Mouse (Mus musculus): ENCODE measurements around the gene Ddx6. TPM values are rescaled to one million over a fixed set of nuclear protein-coding genes. Genes with fewer than 3 reads are reported as not detected.
"Not testable (repeated sequence)": the region's sequence is repeated elsewhere in the genome, so short reads cannot be mapped to it uniquely, and the experiment has no call there.

Ddx6 gene
- polyA plus RNA-seq, 2 experiments: 18.5 to 42.0 TPM

- peak overlapping the region; percentile 99 for H3K27ac ChIP-seq (replicated peaks; ENCODE audit: low read depth, low read length)
- H3K4me2 ChIP-seq (replicated peaks; ENCODE audit: low read depth, low read length, severe bottlenecking): peak overlapping the region; percentile 63
- H3K4me3 ChIP-seq (replicated peaks; ENCODE audit: low read length): peak overlapping the region; percentile 100
- DNase-seq (ENCODE audit: low spot score) (peak; percentile 20), ATAC-seq (ENCODE audit: low FRiP score, low read depth) (no peak)
- peak overlapping the region; percentile 100 for H3K9ac ChIP-seq (ENCODE audit: low read depth, low read length, severe bottlenecking)
- H3K36me3 ChIP-seq (ENCODE audit: control insufficient read depth, insufficient read depth, low read length): peaks cover 37% of the 10 kb centered on the region
- H3K27me3 ChIP-seq (ENCODE audit: control insufficient read depth, insufficient read depth, low read length): no peaks in the 10 kb centered on the region
- TF ChIP-seq POLR2A (IDR thresholded peaks at IDR 0.05; ENCODE audit: borderline replicate concordance, extremely low read depth, insufficient read depth, insufficient read length): no peak
- peaks cover 28% of the 10 kb centered on the region for H3K4me1 ChIP-seq (ENCODE audit: control insufficient read depth, insufficient read depth, low read length)
- no peaks in the 10 kb centered on the region for H3K9me3 ChIP-seq (ENCODE audit: control insufficient read depth, low read length)
- WGBS: under 1% methylated on average over 13 of the region's 13 CpGs
Observed at GRCm38 (mm10) chr9:44605616-44606165, 999 bp downstream of the Ddx6 start.

GRCm38 (mm10) chr9:44606646-44607045 is 2.0 kb downstream of the Ddx6 start:
- Histone ChIP-seq H3K4me1 (ENCODE audit: control insufficient read depth, insufficient read depth, low read length) (peaks cover 28% of the 10 kb centered on the region), H3K9ac (ENCODE audit: low read depth, low read length, severe bottlenecking) (no peak overlapping the region), H3K27ac (replicated peaks; ENCODE audit: low read depth, low read length) (no peak overlapping the region), H3K27me3 (ENCODE audit: control insufficient read depth, insufficient read depth, low read length) (no peaks in the 10 kb centered on the region), H3K36me3 (ENCODE audit: control insufficient read depth, insufficient read depth, low read length) (peaks cover 46% of the 10 kb centered on the region), H3K4me3 (replicated peaks; ENCODE audit: low read length) (peak overlapping the region; percentile 100), H3K4me2 (replicated peaks; ENCODE audit: low read depth, low read length, severe bottlenecking) (peak overlapping the region; percentile 63), H3K9me3 (ENCODE audit: control insufficient read depth, low read length) (no peaks in the 10 kb centered on the region)
- ATAC-seq (ENCODE audit: low FRiP score, low read depth): no peak
- 58% methylated on average over 4 of the region's 4 CpGs for WGBS
- no peak for DNase-seq (ENCODE audit: low spot score)
- no peak for TF ChIP-seq POLR2A (IDR thresholded peaks at IDR 0.05; ENCODE audit: borderline replicate concordance, extremely low read depth, insufficient read depth, insufficient read length)

DNA sequence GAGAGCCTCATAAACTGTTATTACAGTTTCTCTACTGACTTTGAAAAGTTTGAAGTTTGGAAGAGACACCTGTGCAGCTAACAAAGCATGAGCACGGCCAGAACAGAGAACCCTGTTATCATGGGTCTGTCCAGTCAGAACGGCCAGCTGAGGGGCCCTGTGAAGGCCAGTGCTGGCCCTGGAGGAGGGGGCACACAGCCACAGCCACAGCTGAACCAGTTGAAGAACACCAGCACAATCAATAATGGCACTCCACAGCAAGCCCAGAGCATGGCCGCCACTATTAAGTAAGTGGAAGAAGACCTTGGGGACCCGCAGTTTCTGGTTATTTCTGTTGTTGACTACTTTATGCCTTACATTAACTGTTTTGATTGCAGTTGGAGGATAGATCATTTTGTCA is 2.6 kb downstream of the Ddx6 start:
- 65% methylated on average over 4 of the region's 4 CpGs for WGBS
- no peak for DNase-seq (ENCODE audit: low spot score)
- TF ChIP-seq POLR2A (IDR thresholded peaks at IDR 0.05; ENCODE audit: borderline replicate concordance, extremely low read depth, insufficient read depth, insufficient read length): no peak
- peaks cover 52% of the 10 kb centered on the region for H3K36me3 ChIP-seq (ENCODE audit: control insufficient read depth, insufficient read depth, low read length)
- no peaks in the 10 kb centered on the region for H3K27me3 ChIP-seq (ENCODE audit: control insufficient read depth, insufficient read depth, low read length)
- peak overlapping the region; percentile 100; the same call in 1 of the 2 replicates for H3K4me3 ChIP-seq (replicated peaks; ENCODE audit: low read length)
- H3K4me1 ChIP-seq (ENCODE audit: control insufficient read depth, insufficient read depth, low read length): peaks cover 28% of the 10 kb centered on the region
- no peak overlapping the region for H3K9ac ChIP-seq (ENCODE audit: low read depth, low read length, severe bottlenecking)
- no peaks in the 10 kb centered on the region for H3K9me3 ChIP-seq (ENCODE audit: control insufficient read depth, low read length)
- no peak overlapping the region for H3K27ac ChIP-seq (replicated peaks; ENCODE audit: low read depth, low read length)
- peak overlapping the region; percentile 63 for H3K4me2 ChIP-seq (replicated peaks; ENCODE audit: low read depth, low read length, severe bottlenecking)
- no peak for ATAC-seq (ENCODE audit: low FRiP score, low read depth)

DNA sequence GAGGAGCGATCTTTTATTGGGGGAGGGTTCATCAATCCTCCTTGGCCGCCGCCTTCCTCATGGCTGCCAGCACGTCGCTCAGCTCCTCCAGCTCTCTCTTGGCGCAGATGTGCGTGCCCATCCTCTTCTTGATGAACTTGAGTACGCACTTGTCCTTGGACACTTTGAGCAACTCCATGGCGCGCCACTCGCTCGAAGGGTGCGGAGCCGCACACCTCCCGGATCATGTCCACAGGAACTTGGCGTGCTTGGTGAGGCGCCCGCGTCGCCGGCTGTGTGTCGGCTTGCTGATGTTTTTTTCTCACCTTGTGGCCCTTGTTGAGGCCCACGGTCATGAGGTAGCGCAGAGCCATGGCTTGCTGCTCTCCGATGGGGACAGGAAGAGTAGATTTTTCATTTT is 5.7 kb downstream of the Ddx6 start:
- WGBS: 98% methylated on average over 25 of the region's 25 CpGs
- Histone ChIP-seq H3K36me3 (ENCODE audit: control insufficient read depth, insufficient read depth, low read length) (peaks cover 82% of the 10 kb centered on the region), H3K9me3 (ENCODE audit: control insufficient read depth, low read length) (no peaks in the 10 kb centered on the region), H3K27me3 (ENCODE audit: control insufficient read depth, insufficient read depth, low read length) (no peaks in the 10 kb centered on the region), H3K4me1 (ENCODE audit: control insufficient read depth, insufficient read depth, low read length) (peaks cover 21% of the 10 kb centered on the region), H3K27ac (replicated peaks; ENCODE audit: low read depth, low read length) (no peak overlapping the region), H3K4me3 (replicated peaks; ENCODE audit: low read length) (no peak overlapping the region), H3K4me2 (replicated peaks; ENCODE audit: low read depth, low read length, severe bottlenecking) (no peak overlapping the region), H3K9ac (ENCODE audit: low read depth, low read length, severe bottlenecking) (no peak overlapping the region)
- TF ChIP-seq POLR2A (IDR thresholded peaks at IDR 0.05; ENCODE audit: borderline replicate concordance, extremely low read depth, insufficient read depth, insufficient read length): no peak
- DNase-seq (ENCODE audit: low spot score): no peak
- ATAC-seq (ENCODE audit: low FRiP score, low read depth): no peak

GRCm38 (mm10) chr9:44613081-44613480 is 8.4 kb downstream of the Ddx6 start:
- not testable (repeated sequence) for H3K4me3 ChIP-seq (replicated peaks; ENCODE audit: low read length); H3K27me3 ChIP-seq (ENCODE audit: control insufficient read depth, insufficient read depth, low read length); H3K4me1 ChIP-seq (ENCODE audit: control insufficient read depth, insufficient read depth, low read length); H3K9ac ChIP-seq (ENCODE audit: low read depth, low read length, severe bottlenecking); H3K9me3 ChIP-seq (ENCODE audit: control insufficient read depth, low read length); ATAC-seq (ENCODE audit: low FRiP score, low read depth); H3K4me2 ChIP-seq (replicated peaks; ENCODE audit: low read depth, low read length, severe bottlenecking); DNase-seq (ENCODE audit: low spot score); H3K27ac ChIP-seq (replicated peaks; ENCODE audit: low read depth, low read length)
- peaks cover 95% of the 10 kb centered on the region for H3K36me3 ChIP-seq (ENCODE audit: control insufficient read depth, insufficient read depth, low read length)
- 80% methylated on average over 1 of the region's 1 CpGs for WGBS

DNA sequence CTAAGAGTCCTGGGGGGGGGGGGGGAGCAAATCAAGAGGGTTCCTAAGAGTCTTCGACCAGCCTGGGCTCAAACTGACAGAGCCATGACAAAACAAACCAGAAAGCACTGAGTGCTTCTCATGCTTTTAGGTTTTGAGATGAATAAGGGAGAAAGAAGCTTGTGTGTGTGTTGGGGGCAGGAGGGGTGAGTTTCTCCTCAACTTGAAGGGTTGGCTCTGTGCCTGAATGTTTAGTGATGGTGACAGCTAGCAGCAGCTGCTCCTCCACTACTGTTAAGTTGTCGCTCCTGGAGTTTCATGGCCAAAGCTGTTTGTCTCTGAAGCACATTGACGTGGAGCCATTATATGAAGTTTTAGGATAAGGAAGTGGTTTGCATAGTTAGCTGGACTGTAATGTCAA is 16.4 kb downstream of the Ddx6 start:
- Histone ChIP-seq H3K27me3 (ENCODE audit: control insufficient read depth, insufficient read depth, low read length) (no peaks in the 10 kb centered on the region), H3K9ac (ENCODE audit: low read depth, low read length, severe bottlenecking) (no peak overlapping the region), H3K4me3 (replicated peaks; ENCODE audit: low read length) (no peak overlapping the region), H3K4me2 (replicated peaks; ENCODE audit: low read depth, low read length, severe bottlenecking) (no peak overlapping the region), H3K9me3 (ENCODE audit: control insufficient read depth, low read length) (no peaks in the 10 kb centered on the region), H3K27ac (replicated peaks; ENCODE audit: low read depth, low read length) (no peak overlapping the region), H3K4me1 (ENCODE audit: control insufficient read depth, insufficient read depth, low read length) (no peaks in the 10 kb centered on the region), H3K36me3 (ENCODE audit: control insufficient read depth, insufficient read depth, low read length) (peaks cover 88% of the 10 kb centered on the region)
- 89% methylated on average over 3 of the region's 3 CpGs for WGBS
- DNase-seq (ENCODE audit: low spot score) (peak; percentile 75), ATAC-seq (ENCODE audit: low FRiP score, low read depth) (peak; percentile 23; the same call in 1 of the 2 replicates)
- TF ChIP-seq POLR2A (IDR thresholded peaks at IDR 0.05; ENCODE audit: borderline replicate concordance, extremely low read depth, insufficient read depth, insufficient read length): no peak

Data from limb, embryonic 14.5 days (tissue).